Mouse (Mus musculus) mouse trophoblast stem cell (cell line): ENCODE data around the gene Dnase1l3.

ENCODE experiments used
- in situ Hi-C, 2 experiments: fragments of 300-500 bp; cut with MseI, MboI; formaldehyde crosslinking; loops; 2 replicates in 1 of 2; 3 replicates in 1 of 2; pipeline ENCODE4 v1.15.1; 2025

Gene Dnase1l3

GRCm38 (mm10) chr14:7994271-7994767 is at the start of gene Dnase1l3:
Gene Dnase1l3 (minus strand): TSS chr14:7994573.
- in situ Hi-C loops: no loop called here

DNA sequence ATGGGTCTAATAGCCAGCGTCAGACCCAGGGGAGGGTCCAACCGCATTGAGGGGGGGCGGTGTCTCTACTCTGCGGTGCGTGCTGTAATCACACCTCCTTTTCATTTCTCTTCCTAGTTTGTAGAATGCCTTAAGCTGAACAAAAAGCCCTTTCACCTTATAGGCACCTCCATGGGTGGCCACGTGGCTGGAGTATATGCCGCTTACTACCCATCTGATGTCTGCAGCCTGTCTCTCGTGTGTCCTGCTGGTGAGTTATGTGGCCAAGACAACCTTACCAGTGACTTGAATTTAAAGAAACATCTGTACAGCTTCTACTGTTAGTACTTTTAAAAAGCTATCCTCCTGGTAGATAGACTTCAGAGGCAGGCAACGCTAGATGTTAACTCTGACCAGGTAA is 48.2 kb upstream of the Dnase1l3 start:
- in situ Hi-C loops: loop anchor here in 1 of 2 experiments (5.0 kb wide), 2 partner anchors 45 to 80 kb away; no protein-coding TSS in a partner anchor

- in situ Hi-C loops: loop anchor here in 1 of 2 experiments (5.0 kb wide), 2 partner anchors 45 to 80 kb away; no protein-coding TSS in a partner anchor
These were observed 47.7 kb upstream of the Dnase1l3 start for GRCm38 (mm10) chr14:8042120-8042519.

DNA sequence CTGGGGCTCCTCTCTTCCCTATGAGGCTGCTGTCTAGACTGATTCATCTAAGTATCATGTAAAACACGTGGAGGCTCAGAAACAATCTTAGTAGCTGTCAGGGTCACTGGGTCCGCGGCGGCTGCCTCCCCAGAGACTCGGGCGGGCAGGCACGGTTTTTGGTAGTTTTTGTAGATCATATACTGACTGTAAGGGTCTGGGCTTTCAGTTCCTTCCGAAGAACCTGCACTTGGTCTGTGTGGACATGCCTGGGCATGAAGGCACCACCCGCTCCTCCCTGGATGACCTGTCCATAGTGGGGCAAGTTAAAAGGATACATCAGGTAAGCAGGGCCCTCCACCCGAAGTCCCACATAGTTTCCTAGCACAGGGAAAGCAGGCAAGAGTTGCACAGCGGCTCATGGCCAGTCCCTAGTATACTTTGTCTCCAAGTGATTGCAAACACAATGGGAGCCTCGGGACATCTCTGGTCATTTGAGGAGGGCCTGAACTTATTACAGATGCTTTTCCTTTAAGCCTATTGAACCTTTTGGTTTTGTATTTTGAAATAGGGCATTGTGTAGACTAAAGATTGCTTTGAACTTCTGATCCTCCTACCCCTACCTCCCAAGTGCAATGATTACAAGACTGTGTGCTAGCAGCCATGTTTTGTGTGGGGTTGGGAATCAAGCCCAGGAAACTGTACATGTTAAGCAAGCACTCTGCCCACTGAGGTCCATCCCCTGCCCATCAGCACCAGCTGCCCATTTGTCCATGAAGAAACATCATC is 46.7 kb upstream of the Dnase1l3 start:
- in situ Hi-C loops: loop anchor here in 1 of 2 experiments (5.0 kb wide), 2 partner anchors 44 to 79 kb away; no protein-coding TSS in a partner anchor

DNA sequence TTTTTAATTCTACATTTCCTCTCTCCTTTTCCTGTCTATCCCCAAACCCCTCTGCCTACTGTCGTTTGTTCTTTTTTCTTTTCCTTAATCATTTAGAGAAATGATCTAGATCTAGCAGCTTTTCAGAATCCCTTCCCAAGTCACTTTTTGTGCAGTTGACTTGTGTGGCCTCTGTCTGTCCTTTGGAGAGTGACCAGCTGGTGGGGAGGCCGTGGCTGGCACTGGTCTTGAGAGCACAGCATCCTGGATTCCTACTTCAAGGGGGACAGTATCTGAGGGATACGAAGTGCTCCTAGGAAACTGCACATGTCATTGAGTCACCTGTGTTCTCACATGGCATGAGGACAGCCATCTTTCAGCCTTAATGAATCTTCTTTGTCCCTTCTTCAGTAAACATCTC is 45.8 kb upstream of the Dnase1l3 start:
- in situ Hi-C loops: loop anchor here in 1 of 2 experiments (5.0 kb wide), 2 partner anchors 43 to 78 kb away; no protein-coding TSS in a partner anchor

DNA sequence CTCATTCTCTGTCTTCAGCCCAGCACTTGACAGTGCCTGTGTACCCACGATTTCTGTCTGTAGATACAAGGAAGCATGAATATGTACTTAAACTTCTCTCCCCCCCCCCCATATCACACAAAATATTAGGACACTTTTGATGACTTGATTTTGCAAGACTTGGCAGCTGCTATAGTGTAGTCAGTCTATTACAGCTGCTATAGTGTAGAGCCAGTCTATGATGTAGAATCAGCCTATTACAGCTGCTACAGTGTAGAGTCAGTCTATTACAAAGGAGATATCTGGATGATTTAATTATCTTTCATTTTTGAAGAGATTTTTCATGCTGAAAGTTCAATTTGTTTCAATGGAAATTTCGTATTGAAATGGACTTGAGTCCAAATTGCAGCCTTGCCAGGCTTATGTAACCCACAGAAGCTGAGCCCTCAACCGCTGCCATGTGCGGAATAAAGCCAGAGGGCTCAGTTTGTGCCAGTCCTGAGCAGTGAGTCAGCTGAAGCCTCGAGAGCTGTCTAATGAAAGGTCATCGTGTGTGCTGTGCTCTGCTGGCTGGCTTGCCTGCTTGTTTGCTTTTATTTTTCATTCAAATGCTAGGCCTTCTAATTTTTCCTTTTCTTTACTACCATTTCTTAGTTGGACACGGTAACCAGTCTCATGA is 44.5 kb upstream of the Dnase1l3 start:
- in situ Hi-C loops: no loop called here

DNA sequence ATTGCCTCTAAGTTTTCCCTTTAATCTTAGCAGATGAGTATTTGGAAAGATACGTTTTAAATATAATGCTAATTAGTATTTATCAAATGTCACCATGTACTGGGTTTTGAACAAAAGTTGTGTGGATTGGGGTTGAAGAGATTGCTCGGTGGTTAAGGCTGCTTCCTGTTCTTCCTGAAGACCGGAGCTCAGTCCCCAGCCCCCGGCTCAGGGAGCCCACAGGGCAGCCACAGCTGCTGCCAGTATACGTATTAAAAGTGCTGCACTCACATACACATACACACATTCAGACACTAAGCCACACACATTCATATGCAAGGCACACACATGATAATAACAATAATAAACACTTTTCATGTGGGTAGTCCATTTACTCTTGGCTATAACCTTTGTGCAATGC is 43.8 kb upstream of the Dnase1l3 start:
- in situ Hi-C loops: no loop called here

DNA sequence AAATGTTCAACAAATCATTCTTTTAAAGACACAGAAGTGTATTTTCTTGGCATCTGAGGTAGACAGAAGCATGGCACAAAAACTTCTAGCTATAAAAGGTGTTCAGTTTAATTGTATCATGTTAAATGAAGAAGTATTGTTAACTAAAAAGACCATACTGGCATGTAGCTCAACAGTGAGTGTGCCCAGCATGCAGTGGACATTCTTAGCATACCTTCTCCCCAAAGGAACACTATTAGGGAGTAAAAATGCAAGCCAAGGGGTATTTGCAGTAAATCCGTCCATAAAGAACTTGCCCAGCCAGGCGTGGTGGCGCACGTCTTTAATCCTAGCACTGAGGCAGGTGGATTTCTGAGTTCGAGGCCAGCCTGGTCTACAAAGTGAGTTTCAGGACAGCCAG is 42.0 kb upstream of the Dnase1l3 start:
- in situ Hi-C loops: no loop called here

- in situ Hi-C loops: no loop called here
These were observed 41.6 kb upstream of the Dnase1l3 start for GRCm38 (mm10) chr14:8035951-8036350.

DNA sequence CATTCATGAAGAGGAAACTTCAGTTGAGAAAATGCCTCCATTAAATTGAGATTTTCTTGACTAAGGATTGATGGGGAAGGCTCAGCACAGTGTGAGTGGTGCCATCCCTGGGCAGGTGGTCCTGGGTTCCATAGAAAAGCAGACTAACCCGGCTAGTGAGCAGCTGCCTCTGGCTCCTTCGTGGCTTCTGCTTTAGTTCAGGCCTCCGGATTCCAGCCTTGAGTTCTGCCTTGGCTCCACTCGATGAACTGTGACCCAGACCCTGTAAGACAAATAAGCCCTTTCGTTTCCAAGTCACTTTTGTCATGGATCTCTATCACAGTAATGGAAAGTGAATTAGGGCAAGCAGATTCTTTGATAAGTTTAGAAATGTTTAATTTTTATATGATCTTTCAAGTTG is 40.2 kb upstream of the Dnase1l3 start:
- in situ Hi-C loops: no loop called here

DNA sequence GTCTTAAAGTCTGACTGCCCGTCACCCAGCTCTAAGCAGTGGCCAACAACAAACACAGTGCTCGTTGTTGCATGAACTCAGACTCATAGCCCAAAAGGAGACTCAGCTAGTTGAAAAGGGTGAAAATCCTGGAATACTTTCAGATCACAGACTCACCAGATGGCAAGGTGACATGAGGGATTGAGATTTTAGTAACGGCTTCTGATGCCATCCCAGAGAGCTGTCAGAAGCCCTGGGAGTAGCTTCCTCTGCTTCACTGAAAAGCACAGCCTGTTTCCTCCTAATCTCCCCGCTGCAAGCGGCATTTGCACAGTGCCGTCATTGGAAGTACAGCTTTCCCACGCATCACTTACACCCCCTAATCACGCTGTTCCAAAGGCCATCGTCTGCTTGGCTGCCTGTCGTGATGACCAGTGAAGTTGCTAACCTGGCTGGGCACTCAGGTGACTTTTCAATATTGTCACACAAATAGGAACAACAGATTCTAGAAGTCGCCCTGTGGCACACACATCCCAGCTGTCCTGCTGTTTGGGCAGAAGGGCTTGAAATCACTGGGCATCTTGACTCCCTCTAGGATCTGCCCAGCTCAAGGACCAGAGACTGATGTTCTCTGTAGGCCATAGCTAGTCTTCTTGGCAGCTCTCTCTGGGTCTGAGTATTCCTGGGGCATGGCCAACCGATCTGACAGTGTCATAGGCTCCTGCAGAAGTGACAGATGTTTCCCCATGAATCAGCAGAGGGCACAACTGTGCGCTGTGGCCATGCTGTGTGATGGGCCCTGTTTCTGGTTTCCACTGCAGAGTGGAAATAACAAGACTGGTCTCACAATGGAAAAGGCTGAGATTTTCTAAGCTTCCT is 37.9 kb upstream of the Dnase1l3 start:
- in situ Hi-C loops: no loop called here

- in situ Hi-C loops: no loop called here
These were observed 36.2 kb upstream of the Dnase1l3 start for GRCm38 (mm10) chr14:8030535-8030934.

GRCm38 (mm10) chr14:8029752-8030151 is 35.4 kb upstream of the Dnase1l3 start:
- in situ Hi-C loops: no loop called here

DNA sequence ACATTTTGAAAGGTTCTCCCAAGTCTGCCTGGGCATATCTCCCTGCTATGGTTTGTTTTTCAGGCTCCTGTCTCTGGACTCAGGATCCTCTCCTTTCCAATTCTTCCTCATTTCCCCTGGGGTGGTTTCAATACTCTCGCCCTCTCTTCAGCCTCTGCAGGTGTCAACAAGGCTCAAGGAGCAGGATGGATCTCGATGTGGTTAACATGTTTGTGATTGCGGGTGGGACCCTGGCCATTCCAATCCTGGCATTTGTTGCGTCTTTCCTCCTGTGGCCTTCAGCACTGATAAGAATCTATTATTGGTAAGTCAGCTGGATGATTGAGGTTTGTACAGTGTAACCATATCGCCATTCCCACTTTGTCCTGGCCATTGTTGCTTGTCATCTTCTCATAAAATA is 33.7 kb upstream of the Dnase1l3 start:
- in situ Hi-C loops: no loop called here

DNA sequence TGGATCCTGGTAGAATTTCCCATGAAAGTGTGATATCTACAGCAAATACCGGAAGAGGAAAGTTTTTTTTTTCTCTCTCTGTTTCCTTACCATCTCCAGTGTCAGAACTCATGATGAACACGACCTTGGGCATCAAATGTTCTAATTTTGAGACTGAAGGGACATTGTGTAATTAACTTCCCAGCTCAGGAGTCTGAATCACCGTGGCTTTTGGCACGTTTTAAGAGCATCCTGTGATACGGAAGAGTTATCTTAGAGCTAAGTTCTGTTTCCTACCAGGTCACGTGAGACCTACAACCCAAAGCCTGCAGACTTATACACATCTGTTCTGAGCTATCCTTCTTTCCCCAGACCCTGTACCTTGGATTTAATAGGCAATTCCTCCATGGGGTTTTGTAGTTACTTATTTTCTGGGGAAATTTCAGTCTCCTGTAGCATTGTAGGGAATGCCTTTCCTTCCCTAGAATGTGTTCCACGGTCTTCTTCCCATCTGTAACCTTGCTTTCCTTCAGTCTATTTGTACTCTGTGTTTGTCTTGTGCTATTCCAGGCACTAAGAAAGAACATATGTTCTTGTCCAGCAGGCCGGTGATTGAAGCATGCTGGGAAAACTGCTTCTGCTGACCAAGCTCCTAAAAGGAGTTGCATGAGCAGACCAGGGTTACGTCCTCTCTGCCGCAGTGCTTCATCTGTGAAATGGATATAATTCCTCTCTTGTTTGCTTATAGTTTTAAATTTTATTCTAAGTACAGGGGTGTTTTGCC is 32.6 kb upstream of the Dnase1l3 start:
- in situ Hi-C loops: no loop called here

- in situ Hi-C loops: no loop called here
These were observed 30.6 kb upstream of the Dnase1l3 start for GRCm38 (mm10) chr14:8024936-8025335.

DNA sequence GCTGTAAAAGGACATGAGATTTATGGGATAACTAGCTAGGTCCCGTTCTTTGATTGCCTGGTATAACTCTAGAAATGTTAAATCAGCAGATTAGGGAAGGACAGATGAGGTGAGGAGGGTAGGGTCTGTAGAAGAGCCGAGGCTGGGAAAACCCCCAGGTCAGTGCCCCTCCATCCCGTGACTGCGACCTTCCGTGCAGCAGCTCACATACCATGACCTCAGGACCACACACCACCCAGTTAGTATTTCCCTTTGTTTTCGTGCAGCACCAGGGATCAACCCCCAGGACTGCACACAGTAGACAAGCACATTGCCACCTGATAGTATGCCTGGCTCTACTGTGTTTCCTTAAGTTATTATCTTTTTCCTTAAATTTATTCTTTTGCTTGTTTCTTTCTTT is 30.1 kb upstream of the Dnase1l3 start:
- in situ Hi-C loops: no loop called here

GRCm38 (mm10) chr14:8020546-8020945 is 26.2 kb upstream of the Dnase1l3 start:
- in situ Hi-C loops: no loop called here

DNA sequence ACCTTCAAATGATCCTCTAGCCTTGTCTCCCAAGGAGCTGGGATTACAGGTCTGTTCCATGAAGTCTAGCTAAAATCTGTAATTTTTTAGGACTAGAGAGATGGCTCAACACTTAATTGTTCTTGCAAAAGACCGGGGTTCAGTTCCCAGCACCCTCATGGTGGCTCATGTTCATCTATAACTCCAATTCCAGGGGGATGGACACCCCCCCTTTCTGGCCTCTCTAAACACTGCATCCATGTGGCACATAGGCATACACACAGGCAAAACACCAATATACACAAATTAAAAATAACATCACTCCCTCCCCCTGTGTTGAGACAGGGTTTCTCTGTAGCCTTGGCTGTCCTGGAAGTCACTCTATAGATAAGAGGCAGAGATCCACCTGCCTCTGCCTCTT is 25.6 kb upstream of the Dnase1l3 start:
- in situ Hi-C loops: no loop called here

- in situ Hi-C loops: no loop called here
These were observed 22.6 kb upstream of the Dnase1l3 start for GRCm38 (mm10) chr14:8016951-8017350.

DNA sequence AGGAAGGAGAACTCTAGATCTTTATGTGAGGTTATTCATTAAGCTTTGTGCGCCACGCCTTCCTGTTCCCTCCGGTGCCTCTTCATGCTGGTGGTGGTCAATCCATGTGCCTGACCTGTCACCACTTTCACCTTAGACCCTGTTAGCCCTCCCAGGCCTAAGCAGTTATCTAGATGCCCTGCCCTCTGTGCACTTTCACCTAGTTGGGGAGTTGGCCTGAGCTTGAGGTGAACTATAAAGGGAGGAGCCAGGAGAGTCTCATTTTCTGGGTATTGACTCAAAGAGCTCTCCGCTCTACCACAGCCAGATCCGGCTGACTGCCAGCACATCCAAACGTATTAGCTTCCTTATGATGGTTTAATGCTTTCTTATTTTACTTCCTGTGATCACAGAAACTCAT is 21.9 kb upstream of the Dnase1l3 start:
- in situ Hi-C loops: no loop called here
